Mouse (Mus musculus) left cerebral cortex, postnatal 10 days (tissue): ENCODE results near the gene Tomm40. TPM values are rescaled to one million over a fixed set of nuclear protein-coding genes. Genes with fewer than 3 reads are reported as not detected.
A peak's percentile ranks its signal among the peaks of the same experiment; 100 is the strongest.

Experiments
- DNase-seq, 2 experiments: peaks; one replicate each; pipeline ENCODE4 v3.0.0; 2021 to 2022; ENCODE audit warnings: low spot score in 2 of 2, mixed read lengths in 1 of 2; ENCODE audit errors: extremely low spot score in 1 of 2
- intact Hi-C: fragments of 180-260 bp; cut with DNase I; formaldehyde crosslinking; loops from one replicate; pipeline ENCODE4 v1.15.1; 2025
- total RNA-seq, 2 experiments: library from RNA; stranded (reverse); gene quantifications; 2 replicates each; pipeline ENCODE4 v1.2.3; 2021

Tomm40 gene
- total RNA-seq, 2 experiments from 2014 or later = 114 to 118 TPM

DNA sequence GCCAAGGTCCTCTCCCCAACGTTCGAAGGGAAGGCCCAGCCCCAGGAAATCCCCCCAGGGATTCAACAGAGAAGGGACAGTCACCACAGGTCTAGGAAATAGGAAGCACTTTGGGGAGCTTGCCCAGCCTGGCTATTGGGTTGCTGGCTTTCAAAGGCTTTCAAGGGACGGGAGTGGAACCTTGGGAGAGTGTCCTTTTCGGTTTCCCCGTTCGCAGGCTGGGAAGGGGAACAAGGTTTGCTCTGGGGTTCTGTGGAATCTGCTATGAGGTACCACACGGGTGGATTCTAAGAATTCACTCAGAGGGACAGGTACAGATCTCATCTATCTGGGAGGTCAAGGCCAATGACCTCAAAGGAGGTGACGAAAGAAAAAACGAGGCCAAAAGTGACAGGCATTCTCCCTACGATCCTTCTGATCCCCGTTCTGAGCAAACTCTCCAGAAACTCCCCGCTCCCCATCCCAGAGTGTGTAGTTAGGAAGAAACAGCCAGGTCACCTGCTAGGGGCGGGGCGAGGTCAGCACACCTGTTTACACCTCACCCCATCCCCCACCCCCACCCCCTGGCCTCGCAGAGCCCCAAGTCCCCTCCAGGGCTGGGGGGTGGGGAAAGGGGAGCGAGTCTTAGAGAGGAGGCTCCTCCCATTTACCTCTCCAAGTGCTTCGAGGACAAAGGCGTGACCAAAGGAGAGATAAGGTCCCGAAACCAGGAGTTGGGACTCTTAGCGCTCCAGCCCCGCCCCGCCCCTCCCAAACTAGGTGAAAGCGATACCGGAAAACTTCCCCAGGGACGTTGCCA is 32.4 kb upstream of the Tomm40 start:
- intact Hi-C loops = no loop called here
- peak in 1 of 2 experiments; percentile 55 for DNase-seq

DNA sequence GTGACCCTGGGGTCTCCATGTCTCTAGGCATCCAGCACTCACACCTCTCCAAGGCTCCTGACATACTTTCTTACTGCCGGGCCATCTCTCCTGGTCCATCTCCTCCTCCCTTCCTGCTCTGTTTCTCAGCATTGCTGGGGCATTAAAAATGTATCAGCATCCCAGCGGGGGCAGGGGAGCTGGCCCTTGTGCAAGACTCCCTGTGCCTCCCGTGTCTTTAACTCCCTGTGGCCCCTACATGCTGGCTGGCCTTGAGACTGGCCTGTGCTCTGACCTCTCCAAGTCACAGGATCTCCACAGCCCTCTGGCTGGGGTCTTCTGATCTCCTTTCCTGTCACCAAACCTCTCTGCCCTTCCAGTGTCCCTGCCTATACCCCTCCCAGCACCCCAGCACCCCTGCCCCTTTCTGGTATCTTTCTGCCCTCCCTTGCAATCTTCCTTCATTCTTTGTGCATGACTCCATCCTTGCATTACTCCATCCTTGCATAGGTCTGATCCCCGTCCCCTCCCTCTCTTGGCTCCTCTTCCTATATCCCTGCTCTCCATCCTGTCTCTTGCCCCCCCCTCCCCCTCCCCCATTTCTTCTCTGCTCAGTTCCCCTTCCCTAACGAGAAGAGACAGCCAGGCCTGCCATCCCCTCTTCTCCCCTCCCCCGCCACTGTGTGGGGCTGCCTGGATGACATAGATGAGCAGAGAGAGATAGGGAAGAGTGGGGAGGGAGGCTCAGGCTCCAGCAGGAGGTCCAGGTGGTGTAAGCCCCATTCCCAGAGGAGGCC is 31.4 kb upstream of the Tomm40 start:
- intact Hi-C loops = no loop called here
- DNase-seq = peak in 1 of 2 experiments; percentile 37

DNA sequence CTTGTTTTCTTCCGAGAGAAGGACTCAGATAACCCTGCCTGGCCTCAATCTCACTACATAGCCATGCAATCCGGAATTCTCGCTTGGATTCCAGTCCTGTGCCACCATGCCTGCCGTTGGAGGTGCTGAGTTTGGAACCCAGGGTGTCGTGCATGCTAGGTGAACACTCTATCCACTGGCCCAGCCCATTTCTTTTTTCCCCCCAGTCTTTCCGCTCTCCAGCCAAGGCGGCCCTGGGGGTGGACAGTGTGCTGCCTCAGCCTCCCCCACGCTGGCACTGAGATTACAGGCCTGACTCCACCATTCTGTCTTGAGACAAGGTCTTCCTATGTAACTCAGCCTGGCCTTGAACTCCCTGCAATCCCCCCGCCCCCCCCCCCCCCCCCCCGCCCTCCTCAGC is 30.7 kb upstream of the Tomm40 start:
- intact Hi-C loops = no loop called here
- DNase-seq = no peak

DNA sequence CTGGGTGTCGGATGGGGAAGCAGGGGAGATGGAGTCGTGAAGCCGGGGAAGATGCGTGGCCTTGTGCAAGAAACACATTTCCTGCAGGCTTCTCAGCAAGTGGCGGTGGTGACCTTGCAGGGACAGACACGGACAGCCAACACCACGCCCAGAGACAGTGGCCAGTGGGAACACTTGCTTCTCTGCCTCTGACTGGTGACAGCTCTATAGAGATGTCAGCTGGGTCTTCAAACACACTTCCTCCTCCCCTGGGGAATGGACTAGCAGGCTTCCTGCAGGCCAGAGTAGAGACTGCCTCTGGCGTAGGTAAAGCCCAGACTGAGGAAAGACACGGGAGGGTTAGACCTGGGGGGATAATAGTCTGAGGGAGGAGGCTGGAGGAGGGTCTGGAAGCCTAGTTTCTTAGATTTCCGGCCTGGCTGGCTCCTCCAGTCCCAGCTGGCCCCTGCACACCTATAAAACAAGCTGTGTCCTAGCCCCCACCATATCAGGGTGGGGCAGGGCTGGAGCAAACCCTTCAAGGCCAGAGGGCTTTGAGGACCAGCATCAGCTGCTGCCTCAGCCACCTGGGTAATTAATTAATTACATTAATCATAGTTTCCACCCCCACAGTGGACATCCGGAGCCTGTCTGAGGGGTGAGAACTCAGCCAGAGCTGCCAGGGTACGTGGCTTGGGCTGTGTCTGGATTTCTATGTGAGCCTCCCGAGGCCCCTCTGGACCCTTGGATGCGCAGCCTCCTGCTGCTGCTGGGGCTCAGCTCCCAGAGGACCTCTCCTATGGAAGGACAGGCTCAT is 29.6 kb upstream of the Tomm40 start:
- intact Hi-C loops = no loop called here
- peak in 1 of 2 experiments; percentile 68 for DNase-seq

DNA sequence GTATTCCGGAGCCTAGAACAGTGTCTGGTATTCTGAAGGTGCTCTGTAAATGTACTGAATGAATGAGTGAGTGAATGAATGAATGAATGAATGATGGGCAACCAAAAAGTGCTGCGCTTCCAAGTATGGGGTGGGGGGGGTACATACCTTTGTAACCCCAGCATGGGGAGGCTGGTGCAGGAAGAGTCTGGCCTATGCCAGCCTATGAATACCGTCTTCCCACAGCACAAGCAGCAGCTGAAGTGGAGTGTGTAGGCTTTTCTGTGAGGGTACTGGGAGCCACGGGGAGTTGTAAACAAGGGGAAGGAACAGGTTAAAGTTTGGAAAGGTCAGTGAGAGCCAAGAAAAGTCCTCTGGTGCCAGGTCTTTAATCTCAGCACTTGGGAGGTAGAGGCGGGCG is 28.6 kb upstream of the Tomm40 start:
- intact Hi-C loops = no loop called here

DNA sequence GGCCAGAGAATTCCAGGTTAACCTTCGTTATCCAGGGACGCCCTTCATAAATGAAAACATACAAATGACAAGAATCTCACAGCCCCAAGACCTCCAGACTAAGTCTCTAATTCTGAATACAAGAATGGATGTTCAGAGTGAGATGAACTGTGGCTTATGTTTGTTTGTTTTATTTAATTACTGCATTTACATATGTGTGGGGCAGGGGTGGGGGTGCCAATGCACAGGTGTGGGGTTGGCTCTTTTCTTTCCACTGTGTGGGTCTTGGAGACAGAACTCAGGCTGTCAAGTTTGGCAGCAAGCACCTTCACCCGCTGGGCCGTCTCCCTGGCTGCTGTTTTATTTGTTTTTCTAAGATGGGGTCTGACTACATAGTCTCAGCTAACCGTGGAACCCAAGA is 27.2 kb upstream of the Tomm40 start:
- intact Hi-C loops = no loop called here
- no peak for DNase-seq

More for the DNA sequence above, 28.6 kb upstream of the Tomm40 start:
- no peak for DNase-seq

DNA sequence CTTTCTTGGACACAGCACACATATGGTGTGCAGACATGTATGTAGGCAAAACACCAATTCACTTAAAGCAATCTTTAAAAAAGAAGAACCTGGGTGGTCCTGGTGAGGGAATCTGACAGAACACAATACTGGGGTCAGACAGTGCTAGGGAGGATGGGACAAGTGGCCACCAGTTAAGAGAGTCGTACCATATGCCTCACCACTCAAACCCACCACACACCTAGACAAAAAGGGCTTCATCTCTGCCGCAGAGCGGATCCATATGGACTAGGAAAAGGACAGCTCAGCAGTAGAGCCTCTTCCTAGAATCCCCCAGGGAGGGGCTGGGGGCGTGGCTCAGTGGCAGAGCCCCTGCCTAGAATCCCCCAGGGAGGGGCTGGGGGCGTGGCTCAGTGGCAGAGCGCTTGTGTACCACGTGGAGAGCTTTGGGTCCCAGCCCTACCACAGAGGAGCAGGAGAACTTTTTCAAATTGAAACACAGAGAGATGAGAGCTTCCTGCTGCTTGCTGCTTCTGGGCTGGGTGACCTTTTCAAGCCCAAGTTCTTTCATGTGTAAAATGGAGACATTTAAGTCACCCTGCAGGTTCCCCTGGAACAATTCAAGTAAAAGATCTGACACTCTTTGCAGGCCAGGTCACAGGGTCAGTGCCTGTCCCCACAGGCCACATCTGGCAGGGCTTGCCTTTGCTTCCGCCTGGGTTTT is 26.2 kb upstream of the Tomm40 start:
- intact Hi-C loops = no loop called here
- DNase-seq = peak in 1 of 2 experiments; percentile 72

DNA sequence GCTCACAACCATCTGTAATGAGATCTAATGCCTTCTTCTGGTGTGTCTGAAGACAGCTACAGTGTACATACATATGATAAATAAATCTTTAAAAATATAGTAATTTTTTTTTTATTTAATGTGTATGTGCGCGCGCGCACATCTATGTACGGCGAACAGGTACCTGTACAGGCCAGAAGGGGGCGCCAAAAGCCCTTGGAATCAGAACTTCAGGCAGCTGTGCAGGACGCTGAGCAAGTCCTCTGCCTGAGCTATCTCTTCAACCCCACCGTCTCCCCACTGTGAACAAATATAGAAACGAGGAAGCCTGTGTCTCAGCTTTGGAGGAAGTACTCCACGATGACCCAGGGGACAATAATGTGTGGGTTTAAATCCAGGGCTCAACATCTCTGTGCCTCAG is 25.0 kb upstream of the Tomm40 start:
- intact Hi-C loops = no loop called here
- peak in 1 of 2 experiments; percentile 65 for DNase-seq

DNA sequence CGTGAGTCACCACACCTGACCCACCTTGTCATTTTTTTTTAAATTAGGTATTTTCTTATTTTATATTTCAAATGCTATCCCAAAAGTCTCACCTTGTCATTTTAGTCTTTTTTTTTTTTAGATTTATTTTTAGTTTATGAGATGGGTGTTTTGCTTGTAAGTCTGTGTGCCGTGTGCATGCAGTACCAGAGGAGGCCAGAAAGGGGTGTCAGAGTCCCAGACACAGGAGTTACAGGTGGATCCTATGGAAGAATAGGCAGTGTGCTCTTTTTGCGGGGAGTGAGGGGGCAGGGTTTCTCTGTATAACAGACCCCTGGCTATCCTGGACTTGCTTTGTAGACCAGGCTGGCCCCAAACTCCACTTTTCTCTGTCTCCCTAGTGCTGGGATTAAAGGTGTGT is 23.5 kb upstream of the Tomm40 start:
- intact Hi-C loops = no loop called here
- DNase-seq = no peak

DNA sequence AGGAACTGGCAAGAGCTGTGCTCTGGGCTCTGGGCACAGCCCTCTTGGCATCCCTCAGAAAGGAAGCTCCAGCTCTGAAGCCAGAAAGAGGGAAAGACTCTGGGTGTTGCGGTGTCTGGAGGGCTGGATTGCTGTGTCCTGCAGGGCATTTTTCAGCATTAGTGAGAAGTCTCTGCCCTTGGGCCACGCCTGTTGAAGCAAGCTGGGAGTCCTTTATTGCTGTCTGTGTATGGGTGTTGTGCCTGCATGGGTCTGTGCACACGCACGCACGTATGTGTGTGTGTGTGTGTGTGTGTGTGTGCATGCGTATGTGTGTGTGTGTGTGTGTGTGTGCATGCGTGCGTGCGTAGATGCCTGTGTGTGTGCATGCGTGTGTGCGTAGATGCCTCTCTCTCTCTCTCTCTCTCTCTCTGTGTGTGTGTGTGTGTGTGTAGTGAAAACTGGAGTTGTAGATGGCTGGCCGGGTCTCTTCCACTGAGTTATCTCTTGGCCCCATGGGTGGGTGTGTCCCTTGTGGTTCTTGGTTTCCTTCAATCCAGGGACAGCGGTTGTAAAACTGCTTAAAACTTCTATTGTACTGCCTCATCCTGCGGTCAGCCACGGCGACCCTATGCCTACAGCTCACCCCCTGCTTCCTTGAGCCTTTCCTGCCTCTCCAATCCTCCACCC is 21.3 kb upstream of the Tomm40 start:
- DNase-seq = no peak
- intact Hi-C loops = no loop called here

DNA sequence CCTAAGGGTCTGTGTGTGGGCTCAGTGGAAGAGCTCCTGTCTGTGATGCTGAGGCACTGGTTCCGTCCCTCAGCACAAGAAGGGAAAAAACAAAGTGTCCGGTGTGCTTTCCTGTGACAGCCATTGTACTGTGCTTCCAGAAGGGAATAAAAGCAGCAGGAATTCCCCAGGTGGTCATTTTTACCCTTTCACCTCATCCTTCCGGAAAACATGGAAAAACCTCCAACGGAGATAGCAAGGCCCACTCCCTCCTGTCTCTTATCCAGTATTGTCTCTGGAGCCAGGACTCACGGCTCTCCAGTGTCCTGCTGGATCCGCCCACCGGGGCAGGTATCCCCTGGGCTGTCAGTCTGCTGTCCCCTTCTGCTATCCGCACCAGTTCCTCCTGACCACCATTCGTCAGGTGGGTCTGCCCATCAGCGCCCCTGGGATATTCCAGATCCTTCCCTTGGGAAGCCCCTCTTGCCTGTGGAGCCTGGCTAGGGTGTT is 19.0 kb upstream of the Tomm40 start:
- intact Hi-C loops = no loop called here
- DNase-seq = no peak

DNA sequence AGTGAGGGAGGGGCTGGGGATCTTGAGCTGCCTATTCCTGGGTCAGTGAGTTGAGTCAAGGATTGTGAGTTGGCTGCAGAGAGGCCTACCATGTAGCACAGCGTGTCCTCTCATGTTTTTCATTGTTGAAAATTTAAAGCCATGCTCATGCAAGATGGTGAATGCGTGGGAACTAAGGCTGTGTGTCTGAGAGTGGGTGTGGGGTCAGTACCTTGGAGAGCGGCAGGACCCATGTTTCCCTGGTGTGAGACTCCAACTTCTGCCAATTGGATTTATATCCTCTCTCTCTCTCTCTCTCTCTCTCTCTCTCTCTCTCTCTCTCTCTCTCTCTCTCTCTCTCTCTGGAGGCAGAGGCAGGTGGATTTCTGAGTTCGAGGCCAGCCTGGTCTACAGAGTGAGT is 11.3 kb upstream of the Tomm40 start:
- intact Hi-C loops = no loop called here
- no peak for DNase-seq

DNA sequence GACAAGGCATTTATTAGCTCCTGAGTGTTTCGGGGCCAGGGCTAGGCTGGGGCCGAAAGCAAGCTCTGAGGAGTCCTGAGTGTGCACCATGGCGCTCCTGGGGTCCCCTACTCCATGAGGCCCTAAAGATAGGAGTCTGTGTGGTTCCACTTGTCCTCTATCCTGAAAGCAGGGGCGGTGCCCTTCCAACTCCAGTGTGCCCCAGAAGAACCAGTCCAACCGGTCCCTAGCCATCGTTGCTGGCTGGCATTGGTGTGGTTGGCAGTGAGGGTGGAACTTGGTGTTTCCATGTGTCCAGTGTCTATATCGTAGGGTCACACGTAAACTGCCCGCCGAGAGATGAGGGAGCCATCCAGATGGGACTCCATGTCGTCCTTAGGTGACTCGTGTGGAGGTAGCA is 8.9 kb upstream of the Tomm40 start:
- DNase-seq = no peak
- intact Hi-C loops = no loop called here

DNA sequence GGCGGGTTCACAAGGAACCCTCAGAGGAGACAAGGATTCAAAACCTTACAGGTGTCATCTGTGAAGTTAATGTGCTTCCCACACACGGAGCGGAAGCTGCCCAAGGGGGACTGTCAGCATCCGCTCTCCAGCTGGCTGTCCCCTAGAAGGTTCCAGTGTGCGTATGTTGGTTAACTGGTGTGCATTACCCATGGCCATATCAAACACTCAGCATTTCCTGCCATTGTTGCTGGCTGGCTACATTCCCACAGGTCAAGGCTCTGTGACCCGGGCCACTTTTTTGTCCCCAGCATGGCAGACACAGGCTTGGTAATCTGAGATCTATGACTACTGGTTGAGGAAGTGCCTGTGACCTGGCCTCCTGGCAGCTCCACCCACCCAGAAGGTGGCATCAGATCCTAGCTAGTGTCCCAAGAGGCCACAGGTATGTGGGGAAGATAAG is 7.5 kb upstream of the Tomm40 start:
- intact Hi-C loops = no loop called here
- DNase-seq = peak in 1 of 2 experiments; percentile 71

DNA sequence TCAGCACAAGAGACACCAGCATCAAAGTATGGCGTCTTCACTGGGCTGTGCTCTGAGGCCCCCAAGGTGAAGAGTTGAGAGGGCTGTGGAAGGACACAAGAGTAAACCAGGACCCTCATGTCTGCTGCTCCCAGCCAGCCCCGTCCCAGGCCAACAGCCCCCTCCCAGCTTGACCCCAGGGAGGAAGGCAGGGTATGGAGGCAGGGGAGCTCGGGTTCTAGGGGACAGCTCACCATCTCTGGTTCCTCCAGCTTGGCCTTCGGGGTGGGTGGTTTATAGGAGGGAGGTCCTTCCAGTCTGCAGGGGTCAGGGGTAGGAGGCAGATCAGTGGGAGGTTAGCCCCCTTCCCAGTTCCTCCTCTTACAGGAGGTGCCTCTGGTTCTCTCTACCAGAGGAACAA is 4.0 kb upstream of the Tomm40 start:
- intact Hi-C loops = no loop called here
- DNase-seq = no peak

DNA sequence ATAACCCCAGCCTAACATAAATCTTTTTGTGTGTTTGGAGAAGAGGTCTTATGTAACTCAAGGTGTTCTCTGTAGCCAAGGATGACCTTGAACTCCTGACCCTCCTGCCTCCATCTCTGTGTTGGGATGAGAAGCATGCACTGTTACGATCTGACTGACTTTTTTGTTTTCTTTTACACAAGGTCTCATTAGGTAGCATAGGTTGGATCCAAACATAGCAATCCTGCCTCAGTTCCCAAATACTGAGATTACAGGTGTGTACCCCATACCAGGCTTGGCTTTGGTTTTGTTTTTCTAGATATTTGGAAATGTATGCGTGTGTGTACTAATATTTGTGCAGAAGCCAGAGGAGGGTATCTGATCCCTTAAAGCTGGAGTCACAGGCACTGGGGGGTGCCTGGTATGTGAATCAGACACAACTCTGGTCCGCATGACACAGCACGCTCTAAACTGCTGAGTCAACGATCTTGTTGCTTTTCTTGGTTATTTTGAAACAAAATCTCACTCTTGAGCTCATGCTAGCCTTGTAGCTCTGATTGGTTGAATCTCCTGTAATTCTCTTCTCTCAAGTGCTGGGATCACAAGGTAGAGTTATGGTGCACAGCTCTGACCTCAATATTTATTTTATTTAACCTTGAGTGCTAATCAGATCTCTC is 3.2 kb upstream of the Tomm40 start:
- DNase-seq = no peak
- intact Hi-C loops = no loop called here

DNA sequence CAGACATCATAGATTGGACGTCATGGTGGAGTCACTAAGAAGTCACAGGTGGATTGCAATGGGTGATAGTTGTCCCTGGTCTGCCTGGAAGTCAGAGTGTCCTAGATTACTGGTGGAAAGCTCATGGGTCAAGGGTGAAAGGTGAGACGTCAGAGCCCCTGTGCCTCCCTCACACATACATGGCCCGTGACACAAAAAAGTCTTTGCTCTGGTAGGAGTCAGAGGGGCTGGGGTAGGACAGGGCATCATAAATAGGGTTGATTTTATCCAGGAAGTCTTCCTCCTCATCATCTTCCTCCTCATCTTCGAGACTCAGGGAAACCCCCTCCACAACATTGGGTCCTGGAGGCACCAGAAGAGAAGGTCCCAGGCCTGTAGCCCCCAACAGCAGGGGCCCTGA is 2.1 kb upstream of the Tomm40 start:
- intact Hi-C loops = no loop called here
- DNase-seq = no peak

DNA sequence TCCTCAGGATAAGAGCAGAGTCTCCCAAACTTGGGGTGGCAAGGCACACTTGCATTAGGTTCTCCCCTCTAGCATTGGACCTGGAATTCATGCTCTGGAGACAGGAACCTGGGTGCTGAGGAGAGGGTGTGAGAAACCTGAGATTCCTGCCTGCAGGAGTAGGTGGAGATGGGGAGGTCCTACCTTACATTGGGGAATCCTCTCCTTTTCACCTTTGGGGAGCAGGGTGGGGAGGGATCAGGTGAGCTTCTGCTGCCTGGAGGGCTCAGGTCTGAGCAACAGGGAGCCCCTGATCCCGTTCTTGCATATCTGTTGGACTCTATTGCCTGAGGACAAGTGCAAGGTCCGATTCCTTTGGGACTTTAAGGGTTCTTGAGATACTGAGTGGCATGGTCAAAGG is 1.6 kb upstream of the Tomm40 start:
- intact Hi-C loops = no loop called here
- no peak for DNase-seq
